Mouse (Mus musculus) hindbrain, embryonic 12.5 days (tissue): Measurements from ENCODE around the gene Fam69b. TPM values are rescaled to one million over a fixed set of nuclear protein-coding genes. Genes with fewer than 3 reads are reported as not detected.

Experiments
- ATAC-seq: fragments of 200-750 bp; cut with Nextera tagmentation; 2 replicates; pipeline ENCODE4 v1.8.0; 2017; ENCODE audit warnings: moderate TSS enrichment; ENCODE audit not compliant: low FRiP score
- H3K27ac ChIP-seq: fragments of 300-500 bp; sonication (generic); 2 replicates; pipeline ENCODE4 v1.5.1; 2016; ENCODE audit warnings: mild to moderate bottlenecking
- H3K27me3 ChIP-seq: fragments of 300-500 bp; sonication (generic); 2 replicates; pipeline ENCODE4 v1.6.1; 2016; ENCODE audit warnings: mild to moderate bottlenecking
- H3K36me3 ChIP-seq: fragments of 300-500 bp; sonication (generic); 2 replicates; pipeline ENCODE4 v1.6.1; 2016; ENCODE audit warnings: mild to moderate bottlenecking
- H3K4me1 ChIP-seq: fragments of 300-500 bp; sonication (generic); 2 replicates; pipeline ENCODE4 v1.6.1; 2016
- H3K4me2 ChIP-seq: fragments of 300-500 bp; sonication (generic); replicated peaks from 2 replicates; pipeline ENCODE4 v1.6.1; 2016; ENCODE audit warnings: mild to moderate bottlenecking
- H3K4me3 ChIP-seq: fragments of 300-500 bp; sonication (generic); 2 replicates; pipeline ENCODE4 v1.5.1; 2016; ENCODE audit warnings: mild to moderate bottlenecking
- H3K9ac ChIP-seq: fragments of 300-500 bp; sonication (generic); 2 replicates; pipeline ENCODE4 v1.6.1; 2016; ENCODE audit warnings: mild to moderate bottlenecking, moderate library complexity
- H3K9me3 ChIP-seq: fragments of 300-500 bp; sonication (generic); replicated peaks from 2 replicates; pipeline ENCODE4 v1.6.1; 2016; ENCODE audit warnings: mild to moderate bottlenecking
- WGBS: fragments of 180-500 bp; shearing (Covaris S2); methylation state at CpG from one replicate; pipeline ENCODE4 v1.1.7; 2016; 5-methylcytosine and 5-hydroxymethylcytosine counted together
- polyA plus RNA-seq: library from polyadenylated mRNA; unstranded; fragments of >200 nt; fragmentation: Nextera tagmentation; extraction: Ambion mirVana; gene quantifications from 2 replicates; pipeline ENCODE4 v1.2.1, GENCODE M21; 2016

The Fam69b gene
- polyA plus RNA-seq, 1 experiment from 2014 or later: 73.7 TPM

DNA sequence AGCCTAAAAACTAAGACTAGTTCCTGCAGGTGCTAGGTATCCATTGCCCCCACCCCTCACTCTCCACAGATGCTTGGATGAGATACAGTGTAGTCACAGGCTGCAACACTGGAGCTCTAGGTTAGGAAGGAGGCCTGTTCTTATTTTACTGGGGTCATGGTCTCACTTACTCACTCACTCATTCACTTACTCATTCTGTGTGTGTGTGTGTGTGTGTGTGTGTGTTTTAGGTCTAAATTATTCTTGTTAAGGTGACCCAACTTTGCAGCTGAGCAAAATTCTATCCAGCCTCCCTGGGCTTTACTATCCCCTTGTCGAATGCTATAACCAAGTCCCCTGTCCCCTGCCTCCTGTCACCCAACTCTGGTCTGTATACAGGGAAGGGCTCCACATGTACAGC lies 26.7 kb upstream of the Fam69b start:
- Histone ChIP-seq H3K9me3 (no peaks in the 10 kb centered on the region), H3K9ac (no peak overlapping the region), H3K27ac (no peak overlapping the region), H3K36me3 (no peaks in the 10 kb centered on the region), H3K4me2 (no peak overlapping the region), H3K27me3 (peaks cover 53% of the 10 kb centered on the region), H3K4me1 (peaks cover 18% of the 10 kb centered on the region), H3K4me3 (no peak overlapping the region)
- ATAC-seq: no peak
- WGBS: 100% methylated on average over 1 of the region's 1 CpGs

DNA sequence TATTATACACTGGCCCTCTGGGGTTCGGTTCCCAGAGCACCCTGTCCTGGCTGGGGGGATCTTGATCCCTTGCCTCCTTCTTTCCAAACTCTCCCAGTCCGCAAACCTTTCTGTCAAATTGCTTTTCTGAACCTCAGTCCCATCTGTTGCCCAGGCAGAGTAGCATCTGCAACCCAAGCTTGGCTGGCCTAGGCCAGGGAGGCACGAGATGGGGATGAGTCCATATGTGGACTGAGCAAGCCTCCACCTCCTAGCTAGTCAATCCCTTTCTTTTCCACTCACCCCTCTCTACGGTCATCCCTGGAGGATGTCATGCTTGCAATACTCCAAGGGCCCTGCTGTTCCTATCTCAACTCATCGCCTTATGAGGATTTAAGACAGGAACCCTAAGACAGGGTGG lies 25.6 kb upstream of the Fam69b start:
- no peak overlapping the region for H3K4me3 ChIP-seq
- 86% methylated on average over 5 of the region's 5 CpGs for WGBS
- peaks cover 49% of the 10 kb centered on the region for H3K27me3 ChIP-seq

GRCm38 (mm10) chr2:26603159-26603558 lies 25.1 kb upstream of the Fam69b start:
- no peak for ATAC-seq
- H3K27me3 ChIP-seq: peaks cover 49% of the 10 kb centered on the region

More for the DNA sequence above, 25.6 kb upstream of the Fam69b start:
- ATAC-seq: no peak
- Histone ChIP-seq H3K27ac (no peak overlapping the region), H3K36me3 (no peaks in the 10 kb centered on the region), H3K4me1 (peaks cover 25% of the 10 kb centered on the region), H3K9me3 (no peaks in the 10 kb centered on the region), H3K4me2 (no peak overlapping the region), H3K9ac (no peak overlapping the region)

GRCm38 (mm10) chr2:26603720-26604671 lies 24.3 kb upstream of the Fam69b start, which contains the start of gene Agpat2:
TSS of gene Agpat2 (minus strand) at chr2:26604417.
- Histone ChIP-seq H3K36me3 (no peaks in the 10 kb centered on the region), H3K27me3 (peaks cover 49% of the 10 kb centered on the region), H3K4me2 (peak within 1 kb of the TSS; percentile 79), H3K9ac (peak within 1 kb of the TSS; percentile 66), H3K9me3 (no peaks in the 10 kb centered on the region), H3K27ac (no peak within 1 kb of the TSS), H3K4me3 (peak within 1 kb of the TSS; percentile 55), H3K4me1 (peaks cover 25% of the 10 kb centered on the region)
- WGBS: under 1% methylated on average over 87 of the region's 103 CpGs
- ATAC-seq: peak; percentile 63

More at GRCm38 (mm10) chr2:26603159-26603558, 25.1 kb upstream of the Fam69b start:
- Histone ChIP-seq H3K4me3 (peak overlapping the region; percentile 55), H3K36me3 (no peaks in the 10 kb centered on the region), H3K9ac (peak overlapping the region; percentile 66), H3K4me1 (peaks cover 25% of the 10 kb centered on the region), H3K9me3 (no peaks in the 10 kb centered on the region), H3K4me2 (peak overlapping the region; percentile 79), H3K27ac (no peak overlapping the region)
- WGBS: 16% methylated on average over 6 of the region's 6 CpGs

GRCm38 (mm10) chr2:26605331-26605730 lies 22.9 kb upstream of the Fam69b start:
- ATAC-seq: no peak
- WGBS: 86% methylated on average over 8 of the region's 8 CpGs
- no peak overlapping the region for H3K4me3 ChIP-seq
- H3K4me2 ChIP-seq: no peak overlapping the region
- no peak overlapping the region for H3K9ac ChIP-seq
- H3K27ac ChIP-seq: no peak overlapping the region
- peaks cover 49% of the 10 kb centered on the region for H3K27me3 ChIP-seq
- H3K4me1 ChIP-seq: peaks cover 25% of the 10 kb centered on the region
- H3K36me3 ChIP-seq: no peaks in the 10 kb centered on the region
- no peaks in the 10 kb centered on the region for H3K9me3 ChIP-seq

- no peak overlapping the region for H3K9ac ChIP-seq
- peaks cover 47% of the 10 kb centered on the region for H3K27me3 ChIP-seq
- no peak for ATAC-seq
- H3K27ac ChIP-seq: no peak overlapping the region
- H3K36me3 ChIP-seq: no peaks in the 10 kb centered on the region
- H3K4me1 ChIP-seq: peaks cover 25% of the 10 kb centered on the region
- H3K9me3 ChIP-seq: no peaks in the 10 kb centered on the region
- no peak overlapping the region for H3K4me2 ChIP-seq
- 80% methylated on average over 3 of the region's 3 CpGs for WGBS
- no peak overlapping the region for H3K4me3 ChIP-seq
Observed at GRCm38 (mm10) chr2:26606579-26606978, 21.7 kb upstream of the Fam69b start.

- no peak overlapping the region for H3K27ac ChIP-seq
- H3K27me3 ChIP-seq: peaks cover 40% of the 10 kb centered on the region
Observed at GRCm38 (mm10) chr2:26607056-26607910, 21.0 kb upstream of the Fam69b start.

DNA sequence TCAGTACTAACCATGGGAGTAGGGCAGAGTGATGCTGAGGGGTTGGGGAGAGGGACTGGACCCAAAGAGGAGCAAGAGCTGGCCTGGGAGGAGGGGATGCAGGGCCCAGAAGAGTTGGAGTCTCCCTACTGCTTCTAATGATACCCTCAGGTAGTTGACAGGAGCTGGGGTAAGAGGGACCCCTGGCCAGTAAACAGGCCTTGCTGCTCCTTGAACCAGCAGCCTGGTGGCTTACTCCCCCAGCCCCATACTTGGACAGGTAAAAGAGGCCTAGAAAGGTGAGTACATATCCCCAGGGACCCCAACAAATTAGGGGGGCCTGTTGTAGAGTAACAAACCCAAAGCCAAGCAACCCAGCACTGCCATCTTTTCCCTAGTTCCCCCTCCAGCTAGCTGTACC lies 19.5 kb upstream of the Fam69b start:
- ATAC-seq: no peak
- no peak overlapping the region for H3K4me2 ChIP-seq

More at GRCm38 (mm10) chr2:26607056-26607910, 21.0 kb upstream of the Fam69b start:
- no peak overlapping the region for H3K4me3 ChIP-seq
- whole genome bisulfite sequencing: 43% methylated on average over 6 of the region's 6 CpGs
- ATAC-seq: no peak
- no peak overlapping the region for H3K9ac ChIP-seq
- H3K36me3 ChIP-seq: no peaks in the 10 kb centered on the region
- H3K4me1 ChIP-seq: peaks cover 25% of the 10 kb centered on the region
- H3K4me2 ChIP-seq: no peak overlapping the region
- H3K9me3 ChIP-seq: no peaks in the 10 kb centered on the region

DNA sequence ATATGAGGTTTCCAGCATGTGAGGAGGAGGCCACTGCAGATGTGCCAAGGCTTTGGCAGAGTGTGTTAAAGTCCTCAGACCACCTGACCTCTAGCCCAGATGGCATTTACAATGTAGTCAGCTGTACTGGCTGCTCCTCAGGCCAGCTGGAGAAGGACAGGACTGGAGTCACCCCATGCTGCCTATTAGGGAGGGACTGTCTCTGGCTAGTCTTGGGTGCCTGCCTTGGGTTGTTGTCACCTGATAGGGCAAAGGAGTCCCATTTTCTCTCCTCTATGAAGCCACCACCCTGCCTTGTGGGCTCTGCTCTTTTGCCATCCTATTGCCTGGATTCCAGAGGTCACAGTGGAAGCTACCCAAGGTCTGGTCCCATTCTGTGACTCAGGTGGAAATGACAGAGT lies 19.0 kb upstream of the Fam69b start:
- no peak overlapping the region for H3K4me3 ChIP-seq
- no peak overlapping the region for H3K4me2 ChIP-seq
- H3K36me3 ChIP-seq: no peaks in the 10 kb centered on the region
- H3K27me3 ChIP-seq: peaks cover 20% of the 10 kb centered on the region
- no peak overlapping the region for H3K9ac ChIP-seq
- ATAC-seq: no peak
- H3K27ac ChIP-seq: no peak overlapping the region
- peaks cover 12% of the 10 kb centered on the region; the same call in 1 of the 2 replicates for H3K4me1 ChIP-seq
- H3K9me3 ChIP-seq: no peaks in the 10 kb centered on the region

More for the DNA sequence above, 19.5 kb upstream of the Fam69b start:
- no peak overlapping the region for H3K4me3 ChIP-seq
- no peak overlapping the region for H3K27ac ChIP-seq
- peaks cover 17% of the 10 kb centered on the region; the same call in 1 of the 2 replicates for H3K4me1 ChIP-seq
- peaks cover 25% of the 10 kb centered on the region for H3K27me3 ChIP-seq
- H3K36me3 ChIP-seq: no peaks in the 10 kb centered on the region
- no peak overlapping the region for H3K9ac ChIP-seq
- no peaks in the 10 kb centered on the region for H3K9me3 ChIP-seq

- Histone ChIP-seq H3K4me3 (no peak overlapping the region), H3K27me3 (peaks cover 12% of the 10 kb centered on the region), H3K36me3 (no peaks in the 10 kb centered on the region), H3K9ac (no peak overlapping the region), H3K27ac (no peak overlapping the region), H3K9me3 (no peaks in the 10 kb centered on the region), H3K4me1 (peaks cover 10% of the 10 kb centered on the region; the same call in 1 of the 2 replicates), H3K4me2 (no peak overlapping the region)
- ATAC-seq: no peak
- WGBS: 70% methylated on average over 3 of the region's 3 CpGs
Observed at GRCm38 (mm10) chr2:26610526-26610925, 17.7 kb upstream of the Fam69b start.

GRCm38 (mm10) chr2:26611054-26611453 lies 17.2 kb upstream of the Fam69b start:
- Histone ChIP-seq H3K9me3 (no peaks in the 10 kb centered on the region), H3K4me2 (no peak overlapping the region), H3K4me3 (no peak overlapping the region), H3K27ac (no peak overlapping the region), H3K4me1 (peaks cover 10% of the 10 kb centered on the region; the same call in 1 of the 2 replicates), H3K9ac (no peak overlapping the region), H3K36me3 (no peaks in the 10 kb centered on the region), H3K27me3 (peaks cover 6% of the 10 kb centered on the region)
- ATAC-seq: no peak

GRCm38 (mm10) chr2:26611896-26612295 lies 16.4 kb upstream of the Fam69b start:
- 0 out of 2 replicates have a peak, but pooled peaks cover 6% of the 10 kb centered on the region for H3K4me1 ChIP-seq
- no peak for ATAC-seq
- H3K27ac ChIP-seq: no peak overlapping the region
- no peak overlapping the region for H3K4me3 ChIP-seq
- H3K9me3 ChIP-seq: no peaks in the 10 kb centered on the region
- no peaks in the 10 kb centered on the region for H3K36me3 ChIP-seq
- H3K27me3 ChIP-seq: 0 out of 2 replicates have a peak, but pooled peaks cover 3% of the 10 kb centered on the region
- H3K4me2 ChIP-seq: no peak overlapping the region
- no peak overlapping the region for H3K9ac ChIP-seq
